Comparison of ENCODE assay signal across 9 mouse cellular contexts in the genomic region with DNA sequence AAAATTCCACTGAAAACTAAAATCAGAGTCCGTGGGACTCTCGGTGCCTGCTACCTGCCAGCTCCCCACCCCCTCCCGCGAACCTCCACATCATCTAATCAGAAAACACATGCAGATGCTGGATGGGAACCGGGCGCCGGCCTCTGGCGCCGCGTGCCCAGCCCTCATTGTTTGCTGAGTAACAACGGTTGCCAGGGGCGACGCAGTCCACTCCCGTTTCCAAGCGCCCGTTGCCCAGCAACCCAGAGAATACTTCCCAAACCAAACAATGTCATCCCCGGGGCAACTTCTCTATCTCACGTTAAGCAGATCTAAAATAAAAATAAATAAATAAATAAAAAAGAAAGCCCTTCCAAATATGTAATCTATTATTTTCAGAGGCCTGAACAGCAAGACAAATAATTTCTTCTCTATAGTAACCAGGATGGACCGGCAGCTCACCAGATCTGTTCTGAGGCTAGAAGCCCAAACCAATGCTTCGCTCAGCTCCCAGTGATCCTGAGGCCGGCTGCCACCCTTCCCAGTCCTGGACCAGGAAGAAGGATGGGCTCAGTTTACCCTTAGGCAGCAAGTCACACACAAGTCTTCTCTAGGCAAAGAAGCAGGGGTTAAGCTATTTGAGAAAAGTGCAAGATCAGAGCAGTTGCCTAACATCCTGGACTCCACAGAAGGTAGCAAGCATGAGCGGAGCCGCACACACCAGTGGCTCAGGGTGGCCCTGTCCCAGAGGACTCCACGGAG. TPM values are rescaled to one million over a fixed set of nuclear protein-coding genes. Genes with fewer than 3 reads are reported as not detected.
A peak's percentile ranks its signal among the peaks of the same experiment; 100 is the strongest.
DNase-seq lines count a peak whose midpoint lies in the region; ATAC-seq lines count a peak whose summit lies in the region.
"Had no signal": no experiment of that assay in that cellular context is flagged by ENCODE, and none has a peak within 500 bp of the region (broad histone marks: within the 10 kb centered on the region; RNA-seq: fewer than 3 reads in every experiment).

No protein-coding gene starts in this region.

- H3K4me3 ChIP-seq in heart, embryonic 10.5 days: no peak overlapping the region
- no peak overlapping the region for H3K4me3 ChIP-seq in limb, embryonic 10.5 days
- H3K4me3 ChIP-seq in midbrain, embryonic 16.5 days (ENCODE audit: low read depth, low read length): no peak overlapping the region
- H3K4me3 ChIP-seq in stomach, embryonic 14.5 days (ENCODE audit: low read depth, low read length): no peak overlapping the region

- H3K27me3 ChIP-seq in heart, embryonic 10.5 days (ENCODE audit: insufficient read depth, poor library complexity, severe bottlenecking): 0 out of 2 replicates have a peak, but pooled peaks cover 10% of the 10 kb centered on the region
- peaks cover 17% of the 10 kb centered on the region; the same call in 1 of the 2 replicates for H3K27me3 ChIP-seq in limb, embryonic 10.5 days (ENCODE audit: low read depth, poor library complexity, severe bottlenecking)
- H3K27me3 ChIP-seq in midbrain, embryonic 16.5 days (ENCODE audit: control insufficient read depth, insufficient read depth, low read depth, low read length): no peaks in the 10 kb centered on the region
- no peaks in the 10 kb centered on the region for H3K27me3 ChIP-seq in stomach, embryonic 14.5 days (ENCODE audit: control insufficient read depth, insufficient read depth, low read length)

- WGBS in heart, embryonic 10.5 days: 16% methylated on average over 24 of the region's 24 CpGs
- WGBS in limb, embryonic 10.5 days: 19% methylated on average over 24 of the region's 24 CpGs
- WGBS in midbrain, embryonic 16.5 days: 3% methylated on average over 24 of the region's 24 CpGs
- WGBS in stomach, embryonic 14.5 days: 12% methylated on average over 24 of the region's 24 CpGs

- H3K9me3 ChIP-seq in heart, embryonic 10.5 days: no peaks in the 10 kb centered on the region
- no peaks in the 10 kb centered on the region for H3K9me3 ChIP-seq in limb, embryonic 10.5 days (replicated peaks)
- H3K9me3 ChIP-seq in midbrain, embryonic 16.5 days (replicated peaks; ENCODE audit: control insufficient read depth, low read length, poor library complexity, severe bottlenecking): no peaks in the 10 kb centered on the region
- H3K9me3 ChIP-seq in stomach, embryonic 14.5 days (ENCODE audit: control insufficient read depth, low read depth, low read length): no peaks in the 10 kb centered on the region

- peak overlapping the region; percentile 53 for H3K9ac ChIP-seq in midbrain, embryonic 16.5 days (ENCODE audit: low read depth, low read length)
- no peak overlapping the region for H3K9ac ChIP-seq in stomach, embryonic 14.5 days (replicated peaks; ENCODE audit: low read depth, low read length)

- no peaks in the 10 kb centered on the region for H3K36me3 ChIP-seq in heart, embryonic 10.5 days
- H3K36me3 ChIP-seq in limb, embryonic 10.5 days: no peaks in the 10 kb centered on the region
- no peaks in the 10 kb centered on the region for H3K36me3 ChIP-seq in midbrain, embryonic 16.5 days (ENCODE audit: control insufficient read depth, insufficient read depth, low read length)
- no peaks in the 10 kb centered on the region for H3K36me3 ChIP-seq in stomach, embryonic 14.5 days (ENCODE audit: control insufficient read depth, insufficient read depth, low read length)

- peak overlapping the region; percentile 45 for H3K4me2 ChIP-seq in midbrain, embryonic 16.5 days (ENCODE audit: low read length)
- no peak overlapping the region for H3K4me2 ChIP-seq in stomach, embryonic 14.5 days (replicated peaks; ENCODE audit: low read depth, low read length)

- DNase-seq in cerebellum, adult 9-11 months: peak; percentile 20
- peak; percentile 73 for DNase-seq in fibroblast of lung, adult 2 months (ENCODE audit: low read depth)
- peak; percentile 95 for DNase-seq in heart, embryonic 10.5 days (ENCODE audit: low spot score)
- DNase-seq in kidney, adult 9 months: peak; percentile 44
- DNase-seq in limb, embryonic 10.5 days (ENCODE audit: low spot score): peak; percentile 91

- ATAC-seq in cerebellum, adult (ENCODE audit: insufficient number of reproducible peaks, low FRiP score, low TSS enrichment): no peak
- ATAC-seq in midbrain, embryonic 16.5 days: peak; percentile 85
- 0 out of 2 replicates have a peak, but pooled peaks have one; percentile 54 for ATAC-seq in stomach, embryonic 14.5 days (ENCODE audit: insufficient number of reproducible peaks, insufficient read depth, low FRiP score, low read depth)

- peaks cover 57% of the 10 kb centered on the region for H3K4me1 ChIP-seq in heart, embryonic 10.5 days
- peaks cover 21% of the 10 kb centered on the region for H3K4me1 ChIP-seq in limb, embryonic 10.5 days
- H3K4me1 ChIP-seq in midbrain, embryonic 16.5 days (ENCODE audit: control insufficient read depth, insufficient read depth, low read length): peaks cover 33% of the 10 kb centered on the region
- peaks cover 11% of the 10 kb centered on the region for H3K4me1 ChIP-seq in stomach, embryonic 14.5 days (ENCODE audit: control insufficient read depth, insufficient read depth, low read length)

- peak overlapping the region; percentile 71 for H3K27ac ChIP-seq in heart, embryonic 10.5 days
- no peak overlapping the region; the same call in 1 of the 2 replicates for H3K27ac ChIP-seq in limb, embryonic 10.5 days
- H3K27ac ChIP-seq in midbrain, embryonic 16.5 days (ENCODE audit: low read length): peak overlapping the region; percentile 91
- H3K27ac ChIP-seq in stomach, embryonic 14.5 days (ENCODE audit: low read length): no peak overlapping the region

RNA-seq across cellular contexts. Expression of a gene that starts 16.3 kb away (rescaled TPM):
- polyA plus RNA-seq in heart, embryonic 10.5 days (2016; fragmentation: Nextera tagmentation; extraction: Ambion mirVana): 4.0 and 4.8 TPM in 2 replicates
- 3.2 and 4.5 TPM in 2 replicates for polyA plus RNA-seq in limb, embryonic 10.5 days (2016; fragmentation: Nextera tagmentation; extraction: Ambion mirVana)
- polyA plus RNA-seq in midbrain, embryonic 16.5 days (2015; fragmentation: Nextera tagmentation; extraction: Ambion mirVana): 3.9 and 4.8 TPM in 2 replicates
- 6.7 TPM in 2 replicates for polyA plus RNA-seq in stomach, embryonic 14.5 days (2014; fragmentation: Nextera tagmentation; extraction: Ambion mirVana)

RNA-seq across cellular contexts. Expression of a gene that starts 44.4 kb away (rescaled TPM):
- polyA plus RNA-seq in heart, embryonic 10.5 days (2016; fragmentation: Nextera tagmentation; extraction: Ambion mirVana): 1.3 and 2.1 TPM in 2 replicates
- 1.5 and 2.2 TPM in 2 replicates for polyA plus RNA-seq in limb, embryonic 10.5 days (2016; fragmentation: Nextera tagmentation; extraction: Ambion mirVana)
- 0.97 and 1.1 TPM in 2 replicates for polyA plus RNA-seq in midbrain, embryonic 16.5 days (2015; fragmentation: Nextera tagmentation; extraction: Ambion mirVana)
- 1.1 and 1.6 TPM in 2 replicates for polyA plus RNA-seq in stomach, embryonic 14.5 days (2014; fragmentation: Nextera tagmentation; extraction: Ambion mirVana)

RNA-seq across cellular contexts. Expression of a gene that starts 49.9 kb away (rescaled TPM):
- 39.6 and 41.4 TPM in 2 replicates for polyA plus RNA-seq in heart, embryonic 10.5 days (2016; fragmentation: Nextera tagmentation; extraction: Ambion mirVana)
- polyA plus RNA-seq in limb, embryonic 10.5 days (2016; fragmentation: Nextera tagmentation; extraction: Ambion mirVana): 46.0 and 50.3 TPM in 2 replicates
- polyA plus RNA-seq in midbrain, embryonic 16.5 days (2015; fragmentation: Nextera tagmentation; extraction: Ambion mirVana): 96.8 and 106 TPM in 2 replicates
- 40.9 and 46.3 TPM in 2 replicates for polyA plus RNA-seq in stomach, embryonic 14.5 days (2014; fragmentation: Nextera tagmentation; extraction: Ambion mirVana)

RNA-seq across cellular contexts. Expression of a gene that starts 57.2 kb away (rescaled TPM):
- 3.3 and 7.4 TPM in 2 replicates for polyA plus RNA-seq in heart, embryonic 10.5 days (2016; fragmentation: Nextera tagmentation; extraction: Ambion mirVana)
- 10.8 and 12.7 TPM in 2 replicates for polyA plus RNA-seq in limb, embryonic 10.5 days (2016; fragmentation: Nextera tagmentation; extraction: Ambion mirVana)
- polyA plus RNA-seq in midbrain, embryonic 16.5 days (2015; fragmentation: Nextera tagmentation; extraction: Ambion mirVana): 2.5 and 4.0 TPM in 2 replicates
- 14.1 and 14.4 TPM in 2 replicates for polyA plus RNA-seq in stomach, embryonic 14.5 days (2014; fragmentation: Nextera tagmentation; extraction: Ambion mirVana)

RNA-seq across cellular contexts. Expression of a gene that starts 59.8 kb away (rescaled TPM):
- not detected in 2 replicates for polyA plus RNA-seq in heart, embryonic 10.5 days (2016; fragmentation: Nextera tagmentation; extraction: Ambion mirVana)
- polyA plus RNA-seq in limb, embryonic 10.5 days (2016; fragmentation: Nextera tagmentation; extraction: Ambion mirVana): not detected in 2 replicates
- not detected in 2 replicates for polyA plus RNA-seq in midbrain, embryonic 16.5 days (2015; fragmentation: Nextera tagmentation; extraction: Ambion mirVana)
- polyA plus RNA-seq in stomach, embryonic 14.5 days (2014; fragmentation: Nextera tagmentation; extraction: Ambion mirVana): not detected in 2 replicates
- polyA plus RNA-seq: liver, embryonic 16.5 days had no signal

Comparison
In these comparisons a context has a peak if more than half of its experiments do, and no peak if none do; other contexts are left out.
1. DNase-seq: peak in every context shown above with its lines; median percentile 95 in heart, embryonic 10.5 days; 91 in limb, embryonic 10.5 days; 73 in fibroblast of lung, adult 2 months; 44 in kidney, adult 9 months; 20 in cerebellum, adult 9-11 months.
2. H3K27ac ChIP-seq: peak in heart, embryonic 10.5 days (single experiment) and midbrain, embryonic 16.5 days (single experiment); none in limb, embryonic 10.5 days (single experiment) and stomach, embryonic 14.5 days (single experiment).